Mouse (Mus musculus) hindbrain, embryonic 12.5 days (tissue): Measurements from ENCODE around the gene Sec61g. TPM values are rescaled to one million over a fixed set of nuclear protein-coding genes. Genes with fewer than 3 reads are reported as not detected.
"Not testable (repeated sequence)": the region's sequence is repeated elsewhere in the genome, so short reads cannot be mapped to it uniquely, and the experiment has no call there.

Experiments used
- ATAC-seq: fragments of 200-750 bp; cut with Nextera tagmentation; 2 replicates; pipeline ENCODE4 v1.8.0; 2017; ENCODE audit warnings: moderate TSS enrichment; ENCODE audit not compliant: low FRiP score
- H3K27ac ChIP-seq: fragments of 300-500 bp; sonication (generic); 2 replicates; pipeline ENCODE4 v1.5.1; 2016; ENCODE audit warnings: mild to moderate bottlenecking
- H3K27me3 ChIP-seq: fragments of 300-500 bp; sonication (generic); 2 replicates; pipeline ENCODE4 v1.6.1; 2016; ENCODE audit warnings: mild to moderate bottlenecking
- H3K36me3 ChIP-seq: fragments of 300-500 bp; sonication (generic); 2 replicates; pipeline ENCODE4 v1.6.1; 2016; ENCODE audit warnings: mild to moderate bottlenecking
- H3K4me1 ChIP-seq: fragments of 300-500 bp; sonication (generic); 2 replicates; pipeline ENCODE4 v1.6.1; 2016
- H3K4me2 ChIP-seq: fragments of 300-500 bp; sonication (generic); replicated peaks from 2 replicates; pipeline ENCODE4 v1.6.1; 2016; ENCODE audit warnings: mild to moderate bottlenecking
- H3K4me3 ChIP-seq: fragments of 300-500 bp; sonication (generic); 2 replicates; pipeline ENCODE4 v1.5.1; 2016; ENCODE audit warnings: mild to moderate bottlenecking
- H3K9ac ChIP-seq: fragments of 300-500 bp; sonication (generic); 2 replicates; pipeline ENCODE4 v1.6.1; 2016; ENCODE audit warnings: mild to moderate bottlenecking, moderate library complexity
- H3K9me3 ChIP-seq: fragments of 300-500 bp; sonication (generic); replicated peaks from 2 replicates; pipeline ENCODE4 v1.6.1; 2016; ENCODE audit warnings: mild to moderate bottlenecking
- WGBS: fragments of 180-500 bp; shearing (Covaris S2); methylation state at CpG from one replicate; pipeline ENCODE4 v1.1.7; 2016; 5-methylcytosine and 5-hydroxymethylcytosine counted together
- polyA plus RNA-seq: library from polyadenylated mRNA; unstranded; fragments of >200 nt; fragmentation: Nextera tagmentation; extraction: Ambion mirVana; gene quantifications from 2 replicates; pipeline ENCODE4 v1.2.1, GENCODE M21; 2016

Sec61g gene
- polyA plus RNA-seq, 1 experiment from 2014 or later, result 35.6 TPM

GRCm38 (mm10) chr11:16514221-16514620, 5.9 kb upstream of the Sec61g start:
- H3K4me3 ChIP-seq, H3K36me3 ChIP-seq, H3K4me2 ChIP-seq, H3K4me1 ChIP-seq, ATAC-seq, H3K27me3 ChIP-seq, H3K27ac ChIP-seq, H3K9ac ChIP-seq, H3K9me3 ChIP-seq: not testable (repeated sequence)
- WGBS, result 66% methylated on average over 23 of the region's 23 CpGs

GRCm38 (mm10) chr11:16507385-16508051, 766 bp downstream of the Sec61g start:
- H3K9ac ChIP-seq, result peak overlapping the region; percentile 96
- ATAC-seq, result peak; percentile 81
- H3K4me2 ChIP-seq, result peak overlapping the region; percentile 81
- WGBS, result 6% methylated on average over 26 of the region's 26 CpGs
- H3K27me3 ChIP-seq, result no peaks in the 10 kb centered on the region
- peak overlapping the region; percentile 91 for H3K4me3 ChIP-seq
- H3K4me1 ChIP-seq, result peaks cover 7% of the 10 kb centered on the region
- no peaks in the 10 kb centered on the region for H3K9me3 ChIP-seq
- H3K27ac ChIP-seq, result peak overlapping the region; percentile 90
- H3K36me3 ChIP-seq, result peaks cover 28% of the 10 kb centered on the region

- H3K27me3 ChIP-seq, result no peaks in the 10 kb centered on the region
- H3K4me3 ChIP-seq, result no peak overlapping the region
- no peaks in the 10 kb centered on the region for H3K9me3 ChIP-seq
- ATAC-seq, result no peak
- H3K36me3 ChIP-seq, result peaks cover 33% of the 10 kb centered on the region
- 96% methylated on average over 6 of the region's 6 CpGs for WGBS
- peaks cover 7% of the 10 kb centered on the region for H3K4me1 ChIP-seq
- H3K4me2 ChIP-seq, result no peak overlapping the region
- H3K27ac ChIP-seq, result no peak overlapping the region
- H3K9ac ChIP-seq, result no peak overlapping the region
These were observed 2.3 kb downstream of the Sec61g start for GRCm38 (mm10) chr11:16505999-16506398.

GRCm38 (mm10) chr11:16503150-16503549, 5.1 kb downstream of the Sec61g start:
- Histone ChIP-seq H3K4me2 (no peak overlapping the region), H3K27me3 (no peaks in the 10 kb centered on the region), H3K9me3 (no peaks in the 10 kb centered on the region), H3K27ac (no peak overlapping the region), H3K9ac (no peak overlapping the region), H3K4me1 (peaks cover 7% of the 10 kb centered on the region), H3K4me3 (no peak overlapping the region), H3K36me3 (peaks cover 44% of the 10 kb centered on the region)
- no peak for ATAC-seq
- WGBS, result 91% methylated on average over 5 of the region's 5 CpGs

GRCm38 (mm10) chr11:16502744-16503143, 5.5 kb downstream of the Sec61g start:
- Histone ChIP-seq H3K9ac (no peak overlapping the region), H3K27ac (no peak overlapping the region), H3K36me3 (peaks cover 44% of the 10 kb centered on the region), H3K27me3 (no peaks in the 10 kb centered on the region), H3K9me3 (no peaks in the 10 kb centered on the region), H3K4me1 (peaks cover 7% of the 10 kb centered on the region), H3K4me3 (no peak overlapping the region), H3K4me2 (no peak overlapping the region)
- ATAC-seq, result no peak
- WGBS, result 92% methylated on average over 3 of the region's 3 CpGs

GRCm38 (mm10) chr11:16498756-16499680, 9.3 kb downstream of the Sec61g start:
- H3K4me2 ChIP-seq, result no peak overlapping the region
- H3K36me3 ChIP-seq, result peaks cover 27% of the 10 kb centered on the region
- ATAC-seq, result no peak
- no peaks in the 10 kb centered on the region for H3K27me3 ChIP-seq
- no peaks in the 10 kb centered on the region for H3K4me1 ChIP-seq
- H3K4me3 ChIP-seq, result no peak overlapping the region
- 27% methylated on average over 1 of the region's 1 CpGs for WGBS
- H3K9me3 ChIP-seq, result no peaks in the 10 kb centered on the region
- no peak overlapping the region for H3K9ac ChIP-seq
- H3K27ac ChIP-seq, result no peak overlapping the region

Other genes with a start within 250 kb of the Sec61g start
- 6.7 and 8.1 TPM in 2 replicates for gene Egfr, start 243.7 kb upstream of the Sec61g start, polyA plus RNA-seq